Mouse (Mus musculus): ENCODE measurements at regions not wholly inside any gene's neighbourhood (a gene's known extent, or its start where the extent isn't known, plus 50 kb on each side); places are given as distances from the start of the nearest gene placed in this dataset.
"Not testable (repeated sequence)": the region's sequence is repeated elsewhere in the genome, so short reads cannot be mapped to it uniquely, and the experiment has no call there.

DNA sequence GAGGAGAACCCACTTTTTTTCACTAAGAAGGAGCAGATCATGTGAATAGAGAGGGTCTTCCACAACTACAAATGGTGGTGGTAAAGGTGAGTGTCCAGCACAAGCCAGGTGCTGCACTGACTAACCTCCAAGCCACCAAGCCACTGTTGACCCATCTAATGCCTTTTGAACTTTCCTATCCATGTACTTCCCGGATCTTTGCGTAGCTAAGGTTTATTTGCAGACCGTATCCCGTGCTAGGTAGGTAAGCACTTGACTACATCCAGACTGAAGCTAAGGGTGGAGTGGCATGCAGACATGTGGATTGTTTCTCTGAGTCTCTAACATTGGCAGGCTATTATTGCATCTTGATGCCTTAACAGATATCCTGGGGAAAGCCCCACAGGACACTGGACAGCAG lies 65.2 kb downstream of the Zbtb18 start:
- H3K4me3 ChIP-seq (replicated peaks in 1 of 3; ENCODE audit: low read depth in 2 of 3, low read length in 2 of 3, poor library complexity in 1 of 3); H3K79me2 ChIP-seq (replicated peaks; ENCODE audit: control insufficient read depth, extremely low read depth, insufficient read depth, poor library complexity, severe bottlenecking); dilution Hi-C loops (cut with MboI; ENCODE audit: extremely low pct_ligation_motif_present, extremely low pct_unique_long_range_greater_than_20kb, low sequenced_read_pairs); H3K27ac ChIP-seq (ENCODE audit: insufficient read depth, low read depth); H3K4me1 ChIP-seq (ENCODE audit: control insufficient read depth in 1 of 2, insufficient read depth in 2 of 2); H3K4me2 ChIP-seq (ENCODE audit: insufficient read depth, low read depth, poor library complexity, severe bottlenecking); H3K27me3 ChIP-seq (replicated peaks); in situ Hi-C loops (cut with MboI; ENCODE audit: low pct_ligation_motif_present, low pct_unique_long_range_greater_than_20kb, low sequenced_read_pairs); H3K9me3 ChIP-seq (replicated peaks; ENCODE audit: low read length); DNase-seq (ENCODE audit: extremely low read depth); H3K9ac ChIP-seq (ENCODE audit: insufficient read depth, low read depth); H3K36me3 ChIP-seq (replicated peaks in 1 of 2; ENCODE audit: control insufficient read depth in 1 of 2, insufficient read depth in 1 of 2, low read length in 1 of 2): not testable (repeated sequence)

DNA sequence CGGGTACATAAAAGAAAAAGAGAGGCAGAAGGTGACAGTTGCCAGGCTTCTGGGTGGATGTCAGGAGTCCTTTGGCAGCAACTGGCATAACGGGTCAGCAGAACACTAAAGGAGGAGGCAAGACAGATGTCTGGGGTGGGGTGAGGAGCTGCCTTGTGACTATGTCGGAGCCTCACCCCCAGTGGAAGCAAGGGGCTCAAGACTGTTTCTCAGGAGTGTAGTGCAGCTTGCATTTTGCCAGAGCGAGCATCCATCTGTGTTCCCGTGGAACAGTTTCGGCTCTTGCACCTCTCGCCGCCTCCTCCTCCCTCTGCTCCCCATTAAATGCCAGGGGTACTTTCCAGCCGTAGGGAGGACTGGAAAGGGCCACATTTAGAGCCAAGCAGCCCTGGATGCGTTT lies 67.6 kb downstream of the Zbtb18 start:
- no peak overlapping the region for H3K4me2 ChIP-seq (ENCODE audit: insufficient read depth, low read depth, poor library complexity, severe bottlenecking)
- no peaks in the 10 kb centered on the region for H3K79me2 ChIP-seq (replicated peaks; ENCODE audit: control insufficient read depth, extremely low read depth, insufficient read depth, poor library complexity, severe bottlenecking)
- dilution Hi-C loops (cut with MboI; ENCODE audit: extremely low pct_ligation_motif_present, extremely low pct_unique_long_range_greater_than_20kb, low sequenced_read_pairs) (no loop called here), in situ Hi-C loops (cut with MboI; ENCODE audit: low pct_ligation_motif_present, low pct_unique_long_range_greater_than_20kb, low sequenced_read_pairs) (no loop called here)
- no peak overlapping the region for H3K9ac ChIP-seq (ENCODE audit: insufficient read depth, low read depth)
- no peaks in the 10 kb centered on the region for H3K9me3 ChIP-seq (replicated peaks; ENCODE audit: low read length)
- no peaks in the 10 kb centered on the region for H3K36me3 ChIP-seq (replicated peaks in 1 of 2; ENCODE audit: control insufficient read depth in 1 of 2, insufficient read depth in 1 of 2, low read length in 1 of 2)
- no peaks in the 10 kb centered on the region for H3K27me3 ChIP-seq (replicated peaks)
- TF ChIP-seq KAT2A (IDR thresholded peaks at IDR 0.05; ENCODE audit: insufficient replicate concordance, low read length) (no peak), CTCF (conservative IDR thresholded peaks at IDR 0.05 in 1 of 2, IDR thresholded peaks at IDR 0.05 in 1 of 2; ENCODE audit: low read depth in 2 of 2, low read length in 2 of 2) (no peak), ZMIZ1 (IDR thresholded peaks at IDR 0.05; ENCODE audit: low read depth, low read length) (no peak), GABPA (IDR thresholded peaks at IDR 0.05; ENCODE audit: insufficient replicate concordance, low read depth, low read length) (no peak), MAZ (IDR thresholded peaks at IDR 0.05; ENCODE audit: low read depth, low read length) (no peak), ZKSCAN1 (IDR thresholded peaks at IDR 0.05; ENCODE audit: borderline replicate concordance, low read depth, low read length) (no peak), ZC3H11A (IDR thresholded peaks at IDR 0.05; ENCODE audit: low read depth, low read length) (no peak), MEF2A (IDR thresholded peaks at IDR 0.05; ENCODE audit: borderline replicate concordance, low read depth, low read length) (no peak), SIN3A (IDR thresholded peaks at IDR 0.05; ENCODE audit: low read length) (no peak), E2F4 (IDR thresholded peaks at IDR 0.05; ENCODE audit: insufficient replicate concordance, low read depth, low read length) (no peak), EP300 (IDR thresholded peaks at IDR 0.05; ENCODE audit: low read length) (no peak), PAX5 (IDR thresholded peaks at IDR 0.05; ENCODE audit: low read length) (no peak), BHLHE40 (IDR thresholded peaks at IDR 0.05; ENCODE audit: low read depth, low read length) (no peak), RAD21 (IDR thresholded peaks at IDR 0.05; ENCODE audit: low read depth, low read length) (no peak), NRF1 (IDR thresholded peaks at IDR 0.05; ENCODE audit: low read depth, low read length) (no peak), USF1 (IDR thresholded peaks at IDR 0.05; ENCODE audit: low read depth, low read length) (no peak), HCFC1 (IDR thresholded peaks at IDR 0.05; ENCODE audit: low read depth, low read length) (no peak), SMC3 (IDR thresholded peaks at IDR 0.05; ENCODE audit: low read depth, low read length) (no peak), ELF1 (IDR thresholded peaks at IDR 0.05; ENCODE audit: low read depth, low read length) (no peak)
- H3K27ac ChIP-seq (ENCODE audit: insufficient read depth, low read depth), result no peak overlapping the region
- H3K4me3 ChIP-seq (replicated peaks in 1 of 3; ENCODE audit: low read depth in 2 of 3, low read length in 2 of 3, poor library complexity in 1 of 3), result no peak overlapping the region
- DNase-seq (ENCODE audit: extremely low read depth), result no peak
- H3K4me1 ChIP-seq (ENCODE audit: control insufficient read depth in 1 of 2, insufficient read depth in 2 of 2), result no peaks in the 10 kb centered on the region

Measured in CH12.LX (cell line).